Mouse (Mus musculus) hindbrain, embryonic 15.5 days (tissue): ENCODE measurements around the gene Nqo1. TPM values are rescaled to one million over a fixed set of nuclear protein-coding genes. Genes with fewer than 3 reads are reported as not detected.

Source experiments
- ATAC-seq: fragments of 200-750 bp; cut with Nextera tagmentation; 2 replicates; pipeline ENCODE4 v1.8.0; 2017; ENCODE audit warnings: low read depth, moderate number of reproducible peaks, moderate TSS enrichment; ENCODE audit not compliant: low FRiP score
- H3K27ac ChIP-seq: fragments of 300-500 bp; sonication (generic); replicated peaks from 2 replicates; pipeline ENCODE4 v1.5.1; 2015; ENCODE audit warnings: mild to moderate bottlenecking, inconsistent platforms
- H3K27me3 ChIP-seq: fragments of 300-500 bp; sonication (generic); 2 replicates; pipeline ENCODE4 v1.6.1; 2015; ENCODE audit warnings: control low read depth, inconsistent platforms
- H3K36me3 ChIP-seq: fragments of 300-500 bp; sonication (generic); 2 replicates; pipeline ENCODE4 v1.6.1; 2015; ENCODE audit warnings: control low read depth, inconsistent platforms
- H3K4me1 ChIP-seq: fragments of 300-500 bp; sonication (generic); replicated peaks from 2 replicates; pipeline ENCODE4 v1.6.1; 2015; ENCODE audit warnings: control low read depth, inconsistent platforms
- H3K4me2 ChIP-seq: fragments of 300-500 bp; sonication (generic); 2 replicates; pipeline ENCODE4 v1.6.1; 2015; ENCODE audit warnings: moderate library complexity, mild to moderate bottlenecking, inconsistent platforms
- H3K4me3 ChIP-seq: fragments of 300-500 bp; sonication (generic); 2 replicates; pipeline ENCODE4 v1.5.1; 2015; ENCODE audit warnings: mild to moderate bottlenecking, inconsistent platforms
- H3K9ac ChIP-seq: fragments of 300-500 bp; sonication (generic); 2 replicates; pipeline ENCODE4 v1.6.1; 2015; ENCODE audit warnings: inconsistent platforms
- H3K9me3 ChIP-seq: fragments of 300-500 bp; sonication (generic); 2 replicates; pipeline ENCODE4 v1.6.1; 2016; ENCODE audit warnings: control low read depth, inconsistent platforms
- WGBS: fragments of 180-500 bp; shearing (Covaris S2); methylation state at CpG from one replicate; pipeline ENCODE4 v1.1.7; 2015; 5-methylcytosine and 5-hydroxymethylcytosine counted together
- polyA plus RNA-seq: library from polyadenylated mRNA; unstranded; fragments of >200 nt; fragmentation: Nextera tagmentation; extraction: Ambion mirVana; gene quantifications from 2 replicates; pipeline ENCODE4 v1.2.1, GENCODE M21; 2015

Nqo1 gene
- polyA plus RNA-seq, 1 experiment from 2014 or later = 9.2 TPM

DNA sequence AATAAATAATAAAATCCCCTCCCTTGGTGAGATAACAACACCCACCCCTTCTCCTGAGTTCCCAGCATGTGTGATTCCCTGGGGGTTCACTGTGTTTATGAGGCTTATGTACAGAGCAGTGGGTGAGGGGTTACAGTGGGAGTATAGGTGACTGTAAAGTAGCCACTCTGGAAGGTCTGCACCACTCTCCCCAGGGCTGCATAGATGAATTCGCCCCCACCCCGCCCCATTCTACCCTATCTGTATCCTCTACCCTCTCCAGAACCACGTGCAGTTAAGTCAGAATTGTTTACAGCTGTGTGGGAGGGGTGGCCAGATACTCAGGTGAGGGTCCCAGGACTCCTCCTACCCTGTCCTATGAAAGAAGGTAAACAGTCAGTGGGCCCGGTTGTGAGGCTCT is 20.1 kb downstream of the Nqo1 start:
- H3K4me2 ChIP-seq = no peak overlapping the region
- WGBS = 76% methylated on average over 4 of the region's 4 CpGs
- ATAC-seq = no peak

DNA sequence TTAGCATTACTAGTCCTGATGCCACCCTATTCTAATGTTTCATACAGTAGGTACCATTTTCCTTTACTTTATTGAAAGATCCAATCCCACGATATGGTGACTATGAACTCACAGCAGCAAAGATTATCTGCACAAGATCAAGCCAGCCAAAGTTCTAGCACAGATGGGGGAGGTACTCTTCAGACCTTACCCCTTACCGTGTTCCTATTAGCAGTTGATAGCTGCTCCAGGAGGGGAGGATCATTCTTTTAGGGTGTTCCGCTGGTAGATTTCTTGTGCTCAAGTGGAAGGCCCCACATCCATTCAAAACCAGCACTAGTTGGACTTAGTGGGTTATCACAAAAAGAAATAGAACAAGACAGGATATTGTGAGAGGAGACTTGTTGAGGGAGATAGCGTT is 21.3 kb downstream of the Nqo1 start:
- no peaks in the 10 kb centered on the region for H3K27me3 ChIP-seq
- H3K9ac ChIP-seq = no peak overlapping the region
- 95% methylated on average over 4 of the region's 4 CpGs for WGBS
- H3K36me3 ChIP-seq = peaks cover 20% of the 10 kb centered on the region
- no peaks in the 10 kb centered on the region for H3K9me3 ChIP-seq
- no peak overlapping the region for H3K27ac ChIP-seq
- H3K4me2 ChIP-seq = no peak overlapping the region
- no peak overlapping the region for H3K4me3 ChIP-seq
- ATAC-seq = no peak
- H3K4me1 ChIP-seq = no peaks in the 10 kb centered on the region

More for the DNA sequence above, 20.1 kb downstream of the Nqo1 start:
- no peaks in the 10 kb centered on the region for H3K4me1 ChIP-seq
- H3K4me3 ChIP-seq = no peak overlapping the region
- no peaks in the 10 kb centered on the region for H3K27me3 ChIP-seq
- no peak overlapping the region for H3K27ac ChIP-seq
- H3K9ac ChIP-seq = no peak overlapping the region
- no peaks in the 10 kb centered on the region for H3K9me3 ChIP-seq
- peaks cover 19% of the 10 kb centered on the region for H3K36me3 ChIP-seq

DNA sequence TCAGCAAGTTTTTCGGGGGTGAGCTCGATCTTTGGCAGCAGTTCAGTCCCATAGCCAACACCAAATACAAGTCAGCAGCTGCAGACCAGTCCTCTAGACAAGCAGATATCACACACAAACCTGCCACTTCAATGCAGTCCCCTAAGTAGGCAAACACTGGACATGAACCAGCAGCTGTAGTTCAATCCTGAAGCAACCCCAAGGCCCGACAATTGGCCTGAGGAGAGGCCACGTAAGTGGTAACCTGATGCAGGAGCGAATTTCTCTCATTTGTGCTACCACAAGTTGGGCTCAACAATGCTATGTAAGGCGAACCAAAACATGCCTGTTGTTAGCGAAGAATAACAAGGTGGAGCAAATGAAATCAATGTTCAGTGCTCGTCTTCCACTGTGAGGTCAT is 22.3 kb downstream of the Nqo1 start:
- Histone ChIP-seq H3K27me3 (no peaks in the 10 kb centered on the region), H3K4me3 (no peak overlapping the region), H3K9me3 (no peaks in the 10 kb centered on the region), H3K4me2 (no peak overlapping the region), H3K27ac (no peak overlapping the region), H3K36me3 (peaks cover 20% of the 10 kb centered on the region), H3K4me1 (no peaks in the 10 kb centered on the region), H3K9ac (no peak overlapping the region)
- ATAC-seq = no peak
- 97% methylated on average over 8 of the region's 8 CpGs for WGBS

DNA sequence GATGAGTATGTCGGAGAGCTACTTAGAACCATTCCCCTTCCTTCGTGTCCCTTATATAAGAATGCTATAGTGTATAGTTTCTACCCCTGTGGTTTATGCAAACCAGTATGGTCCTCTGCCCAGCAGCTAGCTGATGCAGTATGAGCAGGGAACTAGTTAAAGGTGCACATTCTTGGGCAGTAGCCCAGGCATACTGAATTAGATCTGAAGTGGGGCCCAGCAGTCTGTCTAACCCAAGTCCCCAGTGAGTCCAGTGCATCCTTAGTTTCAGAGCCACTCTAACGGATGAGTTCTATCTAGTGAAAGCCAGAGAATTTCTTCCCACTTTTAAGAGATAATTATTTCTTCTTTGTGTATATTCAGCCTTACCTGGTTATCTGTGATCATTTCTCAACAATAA is 25.7 kb downstream of the Nqo1 start:
- H3K9ac ChIP-seq = no peak overlapping the region
- WGBS = 95% methylated on average over 3 of the region's 3 CpGs
- H3K4me3 ChIP-seq = no peak overlapping the region
- H3K36me3 ChIP-seq = peaks cover 27% of the 10 kb centered on the region
- no peaks in the 10 kb centered on the region for H3K4me1 ChIP-seq
- no peak overlapping the region for H3K27ac ChIP-seq
- H3K27me3 ChIP-seq = no peaks in the 10 kb centered on the region
- no peaks in the 10 kb centered on the region for H3K9me3 ChIP-seq
- no peak overlapping the region for H3K4me2 ChIP-seq
- ATAC-seq = no peak

DNA sequence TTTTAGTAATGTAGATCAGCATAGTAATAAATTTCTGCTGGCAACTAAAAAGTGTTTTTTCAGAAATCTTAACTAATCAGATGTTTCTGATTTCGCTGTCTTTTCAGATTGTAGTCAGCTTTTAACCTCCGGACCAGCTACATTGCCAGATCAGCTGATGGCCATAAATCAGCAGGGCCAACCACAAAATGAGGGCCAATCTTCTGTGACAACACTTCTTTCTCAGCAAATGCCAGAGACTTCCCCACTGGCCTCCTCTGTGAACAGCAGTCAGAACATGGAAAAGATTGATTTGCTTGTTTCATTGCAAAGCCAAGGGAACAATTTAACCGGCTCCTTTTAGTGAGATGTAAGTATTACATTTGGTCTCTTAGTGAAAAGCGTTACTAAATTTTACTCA is 32.7 kb downstream of the Nqo1 start:
- H3K9me3 ChIP-seq = no peaks in the 10 kb centered on the region
- no peak overlapping the region for H3K9ac ChIP-seq
- H3K27ac ChIP-seq = no peak overlapping the region
- no peaks in the 10 kb centered on the region for H3K27me3 ChIP-seq
- H3K36me3 ChIP-seq = peaks cover 67% of the 10 kb centered on the region
- H3K4me1 ChIP-seq = no peaks in the 10 kb centered on the region
- 91% methylated on average over 4 of the region's 4 CpGs for WGBS
- ATAC-seq = no peak
- no peak overlapping the region for H3K4me3 ChIP-seq
- no peak overlapping the region for H3K4me2 ChIP-seq

Other genes starting within 250 kb of the Nqo1 start
- gene Nfat5, start 109.7 kb downstream of the Nqo1 start, polyA plus RNA-seq = 9.5 and 11.1 TPM in 2 replicates
- gene Nob1, start 21.8 kb upstream of the Nqo1 start, polyA plus RNA-seq = 64.6 and 68.8 TPM in 2 replicates
- gene Wwp2, start 33.2 kb upstream of the Nqo1 start, polyA plus RNA-seq = 38.4 and 41.5 TPM in 2 replicates
- gene Psmd7, start 185.3 kb upstream of the Nqo1 start, polyA plus RNA-seq = 234 and 236 TPM in 2 replicates